Mouse (Mus musculus) layer of hippocampus, postnatal 10 days (tissue): ENCODE measurements around the gene Harbi1. TPM values are rescaled to one million over a fixed set of nuclear protein-coding genes. Genes with fewer than 3 reads are reported as not detected.
"Not testable (repeated sequence)": the region's sequence is repeated elsewhere in the genome, so short reads cannot be mapped to it uniquely, and the experiment has no call there.

Experiments used
- DNase-seq, 2 experiments: peaks; one replicate each; pipeline ENCODE4 v3.0.0; 2021; ENCODE audit warnings: low spot score in 2 of 2
- total RNA-seq, 2 experiments: library from RNA; stranded (reverse); gene quantifications; 2 replicates each; pipeline ENCODE4 v1.2.3; 2021

Gene Harbi1
- total RNA-seq, 2 experiments from 2014 or later, result 8.3 to 8.9 TPM

- DNase-seq, result no peak
Observed at GRCm38 (mm10) chr2:91711256-91711925, 739 bp downstream of the Harbi1 start.

DNA sequence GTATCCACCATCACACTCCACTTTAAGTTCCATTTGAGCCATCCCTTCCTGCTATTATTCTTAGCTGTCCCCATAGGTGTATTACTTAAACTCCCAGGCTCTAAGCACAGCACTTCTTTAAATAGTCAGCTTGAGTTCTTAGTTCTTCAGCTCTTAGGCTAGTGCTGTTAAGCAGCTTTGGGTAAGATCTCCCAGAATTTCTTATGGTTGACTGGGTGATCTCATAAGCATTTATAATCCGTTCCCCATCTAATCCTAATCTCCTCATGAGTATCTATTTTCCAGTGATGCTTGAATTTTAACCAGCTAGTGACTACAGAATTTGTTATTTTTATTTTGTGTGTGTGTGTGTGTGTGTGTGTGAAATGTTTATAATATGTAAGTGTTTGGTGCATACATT, 4.3 kb downstream of the Harbi1 start:
- no peak for DNase-seq

DNA sequence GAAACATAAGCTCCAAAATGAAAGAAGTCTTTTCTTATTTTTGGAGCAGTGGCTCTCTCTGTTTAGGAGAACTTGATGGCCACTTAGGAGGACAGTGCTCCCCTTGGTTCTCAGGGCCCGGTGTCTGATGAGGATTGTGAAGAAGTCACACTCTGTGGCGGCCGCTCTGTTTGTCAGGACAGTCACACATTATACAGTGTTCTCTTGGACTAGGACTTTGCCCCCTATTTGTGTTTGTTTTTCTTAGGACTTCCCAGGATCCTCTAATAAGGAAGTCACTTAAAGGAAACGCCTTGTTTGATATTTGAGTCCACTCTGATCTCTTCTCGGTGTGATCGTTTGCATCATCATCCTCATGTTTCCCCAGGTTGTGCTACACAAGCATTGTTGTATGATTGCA, 7.6 kb downstream of the Harbi1 start:
- no peak for DNase-seq

DNA sequence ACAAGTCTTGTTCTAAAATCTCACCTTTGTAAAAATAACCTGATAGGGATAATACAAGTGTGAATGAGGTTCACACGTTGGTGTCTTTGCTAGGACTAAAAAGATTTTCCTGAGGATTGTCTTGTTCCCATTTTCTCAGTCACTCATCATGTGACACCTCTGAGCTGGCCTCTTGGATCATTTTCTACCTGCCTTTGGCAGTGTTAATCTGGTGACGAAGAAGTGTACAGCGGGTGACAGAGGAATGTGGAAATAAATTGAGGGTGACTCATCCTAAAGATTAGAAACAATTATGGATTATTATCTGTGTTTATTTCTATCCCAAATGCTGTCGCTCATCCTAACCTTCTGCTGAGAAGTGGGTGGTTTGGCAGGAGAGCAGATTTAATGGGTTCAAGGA, 12.7 kb downstream of the Harbi1 start:
- DNase-seq, result no peak

DNA sequence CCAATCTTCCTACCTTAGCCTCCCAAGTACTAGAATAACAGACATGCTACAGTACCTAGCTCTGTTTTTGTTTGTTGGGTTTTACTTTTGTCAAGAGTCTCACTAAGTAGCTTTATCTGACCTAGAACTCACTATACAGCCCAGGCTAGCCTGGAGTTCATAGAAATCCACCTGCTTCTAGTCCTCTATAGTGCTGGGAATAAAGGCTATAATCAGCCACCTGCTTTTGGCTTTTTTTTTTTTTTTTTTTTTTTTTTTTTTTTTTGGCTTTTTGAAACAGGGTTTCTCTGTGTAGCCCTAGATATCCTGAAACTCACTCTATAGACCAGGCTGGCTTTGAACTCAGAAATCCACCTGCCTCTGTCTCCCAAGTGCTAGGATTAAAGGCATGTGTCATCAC, 13.3 kb downstream of the Harbi1 start:
- no peak for DNase-seq

- no peak for DNase-seq
Observed at GRCm38 (mm10) chr2:91724716-91725115, 14.1 kb downstream of the Harbi1 start.

GRCm38 (mm10) chr2:91725476-91725875, 14.8 kb downstream of the Harbi1 start:
- DNase-seq, result not testable (repeated sequence)

DNA sequence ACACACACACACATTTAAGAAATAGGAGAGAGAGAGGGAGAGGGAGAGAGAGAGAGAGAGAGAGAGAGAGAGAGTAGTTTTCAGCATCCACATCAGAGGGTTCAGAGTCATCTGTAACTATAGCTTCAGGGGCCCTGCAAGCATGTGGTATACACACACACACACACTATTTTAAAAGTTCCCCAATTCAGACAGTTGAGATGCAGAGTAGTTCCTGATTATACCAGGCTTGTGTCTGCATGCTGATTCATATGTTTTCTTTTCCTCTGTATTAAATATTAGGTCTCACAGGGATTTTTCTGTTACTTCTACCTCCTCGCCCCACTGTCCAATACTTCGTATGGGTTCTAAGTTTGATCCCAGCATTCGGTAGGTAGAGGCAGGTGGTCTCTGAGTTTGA, 16.4 kb downstream of the Harbi1 start:
- no peak for DNase-seq

DNA sequence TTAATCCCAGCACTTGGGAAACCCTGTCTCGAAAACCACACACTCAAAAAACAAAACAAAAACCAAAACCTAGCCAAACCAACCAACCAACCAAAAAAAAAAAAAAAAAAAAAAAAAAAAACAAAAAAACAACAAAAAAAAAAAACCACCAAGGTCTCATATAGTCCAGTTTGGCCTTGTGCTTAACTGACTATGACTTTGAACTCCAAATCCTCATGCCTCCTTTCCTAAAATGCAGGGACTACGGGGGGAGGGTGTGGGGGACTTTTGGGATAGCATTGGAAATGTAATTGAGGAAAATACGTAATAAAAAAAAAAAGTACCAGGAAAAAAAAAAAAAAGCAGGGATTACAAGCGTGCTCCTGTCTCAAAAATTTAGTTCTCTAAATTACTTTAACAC, 18.9 kb downstream of the Harbi1 start:
- no peak for DNase-seq

- peak; percentile 82 to 88 for DNase-seq
Observed at GRCm38 (mm10) chr2:91729971-91730821, 19.5 kb downstream of the Harbi1 start, which contains the start of gene Ambra1. Ambra1 (plus strand) TSS chr2:91730134.

DNA sequence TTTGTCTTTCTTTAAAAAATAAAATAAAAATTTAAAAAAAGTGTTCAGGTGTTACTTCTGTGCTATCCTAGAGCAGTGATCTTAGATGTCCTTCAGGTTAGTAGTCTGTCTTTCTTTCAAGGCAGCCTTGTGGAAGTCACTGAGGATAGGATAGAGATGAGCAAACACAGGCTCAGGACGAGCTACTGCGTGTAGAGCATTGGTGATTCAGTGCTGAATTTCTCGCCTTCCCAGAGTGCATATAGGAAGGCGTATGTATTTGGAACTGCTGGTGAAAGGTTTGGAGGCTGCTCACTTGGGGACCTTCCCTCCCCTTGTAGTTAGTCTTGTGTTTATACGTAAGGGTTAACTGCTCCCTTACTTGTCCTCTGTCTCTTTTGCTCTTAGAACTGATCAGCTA, 24.6 kb downstream of the Harbi1 start:
- DNase-seq, result no peak

DNA sequence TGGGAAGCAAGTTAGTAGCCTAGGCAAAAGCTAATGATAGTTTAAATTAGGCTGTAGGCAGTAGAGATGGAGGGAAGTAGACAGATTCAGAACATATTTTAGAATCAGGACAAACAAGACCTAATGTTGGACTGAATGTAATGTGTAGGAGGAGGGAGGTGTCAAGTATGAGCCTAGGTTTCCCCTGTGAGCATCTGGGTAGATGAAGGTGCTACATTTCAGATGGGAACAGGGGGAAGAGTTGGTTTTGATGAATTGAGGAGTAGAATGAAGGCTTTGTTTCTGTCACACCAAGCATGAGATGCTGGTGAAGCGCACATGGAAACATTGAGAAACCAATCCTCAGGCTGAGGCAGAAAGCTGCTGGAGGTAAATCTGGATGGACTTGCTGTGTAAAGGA, 28.9 kb downstream of the Harbi1 start:
- no peak for DNase-seq

DNA sequence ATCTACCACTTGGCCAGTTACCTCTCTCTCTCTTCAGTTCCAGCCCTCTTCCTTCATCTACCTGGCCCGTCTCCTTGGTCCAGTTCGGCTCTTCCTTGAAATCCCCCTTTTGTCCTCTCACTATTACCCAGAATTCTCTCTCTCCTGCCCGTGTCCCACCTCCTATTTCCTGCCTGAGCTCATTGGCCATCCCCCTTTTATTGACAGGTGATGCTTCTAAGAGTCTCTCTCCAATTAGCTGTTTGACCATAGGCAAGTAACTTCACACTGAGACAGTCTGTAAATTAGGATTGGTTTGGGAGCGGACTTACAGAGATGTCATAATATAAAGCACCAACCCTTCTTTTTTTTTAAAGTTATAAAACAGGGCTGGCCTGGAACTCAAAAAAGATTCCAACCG, 34.0 kb downstream of the Harbi1 start:
- DNase-seq, result no peak

GRCm38 (mm10) chr2:91749811-91750261, 39.2 kb downstream of the Harbi1 start:
- peak in 1 of 2 experiments; percentile 27 for DNase-seq

Other genes with a start within 250 kb of the Harbi1 start
- 100 to 1,000 TPM; 126 TPM for gene Ckap5, start 184.1 kb upstream of the Harbi1 start, total RNA-seq
- gene F2, start 74.4 kb upstream of the Harbi1 start, total RNA-seq, result under 1 TPM; 0.18 to 0.20 TPM
- 10 to 100 TPM; 15.1 to 17.0 TPM for gene Zfp408, start 61.1 kb upstream of the Harbi1 start, total RNA-seq
- 10 to 100 TPM; 66.9 to 68.3 TPM for gene Arhgap1, start 61.0 kb upstream of the Harbi1 start, total RNA-seq
- gene Atg13, start 276 bp upstream of the Harbi1 start, total RNA-seq, result 10 to 100 TPM; 49.1 to 49.7 TPM
- 10 to 100 TPM; 45.4 to 47.8 TPM for gene Ambra1, start 19.3 kb downstream of the Harbi1 start, total RNA-seq
- gene Chrm4, start 216.4 kb downstream of the Harbi1 start, total RNA-seq, result 10 to 100 TPM; 20.0 to 21.3 TPM
- gene Mdk, start 221.4 kb downstream of the Harbi1 start, total RNA-seq, result 10 to 100 TPM; 44.3 to 49.4 TPM
- gene Gm9821, start 234.9 kb downstream of the Harbi1 start, total RNA-seq, result not detected